Comparison of ENCODE assay signal across 20 mouse cellular contexts in the genomic region with DNA sequence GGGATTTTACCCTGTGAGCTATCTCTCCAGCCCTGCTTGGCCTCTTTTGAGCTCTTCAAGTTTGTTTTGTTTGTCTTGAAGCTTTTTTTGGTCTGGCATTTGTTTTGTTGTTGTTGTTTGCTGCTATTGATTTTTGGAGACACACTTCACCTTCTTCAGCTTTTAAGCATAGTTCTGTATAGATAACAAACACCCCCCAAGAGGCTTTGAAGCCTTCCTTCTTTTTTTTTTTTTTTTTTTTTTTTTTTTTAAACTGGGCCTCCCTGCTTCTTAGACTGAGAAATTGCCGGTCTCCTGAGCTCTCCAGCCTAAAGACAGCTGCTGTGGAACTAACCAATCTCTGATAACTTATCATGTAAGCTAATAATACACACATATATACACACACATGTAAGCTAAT.
"Had no signal": no experiment of that assay in that cellular context is flagged by ENCODE, and none has a peak within 500 bp of the region (broad histone marks: within the 10 kb centered on the region; RNA-seq: fewer than 3 reads in every experiment).

No protein-coding gene starts in this region.

- H3K27ac ChIP-seq: kidney, embryonic 15.5 days; left cerebral cortex, adult 2 months; lung, embryonic 15.5 days; midbrain, embryonic 10.5 days; midbrain, embryonic 13.5 days; neural tube, embryonic 13.5 days had no signal

- H3K27me3 ChIP-seq: kidney, embryonic 15.5 days; lung, embryonic 15.5 days; megakaryocyte, embryonic 14.5 days; midbrain, embryonic 13.5 days; neural tube, embryonic 13.5 days had no signal

- ATAC-seq: midbrain, embryonic 13.5 days; midbrain, embryonic 16.5 days had no signal

- H3K9me3 ChIP-seq: kidney, embryonic 15.5 days; lung, embryonic 15.5 days; megakaryocyte, embryonic 14.5 days; midbrain, embryonic 10.5 days; midbrain, embryonic 13.5 days; neural tube, embryonic 13.5 days had no signal

- H3K4me3 ChIP-seq: kidney, embryonic 15.5 days; left cerebral cortex, adult 2 months; lung, embryonic 15.5 days; midbrain, embryonic 10.5 days; midbrain, embryonic 13.5 days; myocyte; neural tube, embryonic 13.5 days had no signal

- H3K9ac ChIP-seq: kidney, embryonic 15.5 days; lung, embryonic 15.5 days; midbrain, embryonic 13.5 days; neural tube, embryonic 13.5 days had no signal

- DNase-seq: kidney, adult 11 months; kidney, adult 8-10 months; kidney, postnatal 10 days; kidney, postnatal 36 days; layer of hippocampus, postnatal 36 days; lung, adult 18-20 months; lung, postnatal 10 days; lung, postnatal 36 days; retina, postnatal 1 day; thymus, adult 18-20 months; thymus, postnatal 4 days had no signal

- H3K36me3 ChIP-seq: kidney, embryonic 15.5 days; lung, embryonic 15.5 days; midbrain, embryonic 10.5 days; midbrain, embryonic 13.5 days; neural tube, embryonic 13.5 days had no signal

- H3K4me2 ChIP-seq: kidney, embryonic 15.5 days; lung, embryonic 15.5 days; midbrain, embryonic 13.5 days; neural tube, embryonic 13.5 days had no signal
